Mouse (Mus musculus) MEL (cell line): ENCODE measurements around the gene Tbc1d9b.

ENCODE experiments used
- GATA1 ChIP-seq: IDR thresholded peaks from 2 replicates; pipeline ENCODE4 v1.6.1; 2011; ENCODE audit warnings: low read depth, low read length, improper control_type of control experiment
- RCOR1 ChIP-seq: IDR thresholded peaks from 2 replicates; pipeline ENCODE4 v1.6.1; 2012; ENCODE audit warnings: low read depth, mild to moderate bottlenecking, inconsistent platforms, low read length, improper control_type of control experiment

GRCm38 (mm10) chr11:50145529-50145928, 14.3 kb downstream of the Tbc1d9b start:
- TF ChIP-seq RCOR1 (no peak), GATA1 (no peak)
